Mouse (Mus musculus) small intestine, adult 2 months (tissue): ENCODE results near the gene Slc9a5.

Experiments
- CTCF ChIP-seq: fragments of 200-500 bp; IDR thresholded peaks from 2 replicates; pipeline ENCODE4 v1.5.1; 2012; ENCODE audit warnings: low read depth, mild to moderate bottlenecking, control low read depth, inconsistent platforms, low read length, moderate library complexity, mixed read lengths; ENCODE audit not compliant: insufficient replicate concordance, insufficient read length; ENCODE audit errors: extremely low read depth
- POLR2A ChIP-seq: fragments of 200-500 bp; IDR thresholded peaks from 2 replicates; pipeline ENCODE4 v1.6.1; 2012; ENCODE audit warnings: low read depth, mild to moderate bottlenecking, control low read depth, inconsistent platforms, low read length, moderate library complexity

DNA sequence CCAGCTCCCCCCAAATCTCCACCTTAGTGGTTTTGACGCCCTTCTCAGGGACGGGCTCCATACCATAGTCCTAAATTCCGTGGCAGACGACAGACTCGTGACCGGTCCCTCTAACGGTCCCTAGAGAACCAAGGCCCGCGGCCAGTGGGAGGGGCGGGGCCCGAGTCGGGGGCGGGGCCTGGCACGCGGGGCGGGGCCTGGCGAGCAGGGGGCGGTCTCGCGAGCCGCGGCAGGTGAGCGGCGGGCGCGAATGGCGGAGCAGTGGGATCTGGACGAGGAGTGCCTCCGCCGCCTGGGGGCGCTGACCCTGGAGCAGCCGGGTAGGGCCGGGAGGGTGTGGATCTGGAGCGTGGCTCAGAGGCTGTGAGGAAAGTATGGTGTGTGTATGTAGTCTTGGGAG is 64.7 kb downstream of the Slc9a5 start, which contains the start of the genes Kctd19 and Lrrc36:
- TF ChIP-seq CTCF (0 out of 2 replicates have a peak, but pooled peaks have one; percentile 36), POLR2A (no peak)
